Mouse (Mus musculus) myocyte (in vitro differentiated cells): ENCODE measurements around the gene Kazn. TPM values are rescaled to one million over a fixed set of nuclear protein-coding genes. Genes with fewer than 3 reads are reported as not detected.

Source experiments
- H3K27me3 ChIP-seq: one replicate; pipeline ENCODE4 v1.6.1; 2011; ENCODE audit not compliant: control insufficient read depth, insufficient read depth, insufficient read length
- H3K36me3 ChIP-seq: one replicate; pipeline ENCODE4 v1.6.1; 2011; ENCODE audit not compliant: control insufficient read depth, insufficient read depth
- H3K4me2 ChIP-seq: one replicate; pipeline ENCODE4 v1.6.1; 2011; ENCODE audit warnings: low read depth, control low read depth
- H3K4me3 ChIP-seq: one replicate; pipeline ENCODE4 v1.5.1; 2011; ENCODE audit warnings: mild to moderate bottlenecking, control low read depth, moderate library complexity
- H3K79me2 ChIP-seq: one replicate; pipeline ENCODE4 v1.6.1; 2011; ENCODE audit not compliant: control insufficient read depth, insufficient read depth
- H3ac ChIP-seq: one replicate; pipeline ENCODE4 v1.6.1; 2011; ENCODE audit not compliant: control insufficient read depth, insufficient read length
- CEBPB ChIP-seq: IDR thresholded peaks from 2 replicates; pipeline ENCODE4 v1.6.1; 2011; ENCODE audit warnings: mild to moderate bottlenecking, moderate library complexity; ENCODE audit not compliant: poor library complexity, insufficient read depth, severe bottlenecking
- E2F4 ChIP-seq: IDR thresholded peaks from one replicate; pipeline ENCODE4 v1.6.1; 2011; ENCODE audit warnings: mild to moderate bottlenecking, control low read depth, moderate library complexity; ENCODE audit not compliant: insufficient read depth
- MAX ChIP-seq: IDR thresholded peaks from one replicate; pipeline ENCODE4 v1.6.1; 2011; ENCODE audit warnings: low read depth, mild to moderate bottlenecking, control low read depth
- MYOD1 ChIP-seq, 3 experiments: IDR thresholded peaks; one replicate each; pipeline ENCODE4 v1.6.1; 2011; ENCODE audit warnings: control low read depth in 2 of 3, low read depth in 2 of 3, mild to moderate bottlenecking in 2 of 3, moderate library complexity in 1 of 3; ENCODE audit not compliant: insufficient read length in 2 of 3, control insufficient read depth in 1 of 3
- MYOG ChIP-seq, 3 experiments: IDR thresholded peaks; one replicate each; pipeline ENCODE4 v1.6.1; 2011; ENCODE audit warnings: control low read depth in 2 of 3, low read depth in 2 of 3, mild to moderate bottlenecking in 2 of 3; ENCODE audit not compliant: insufficient read length in 2 of 3, control insufficient read depth in 1 of 3, insufficient read depth in 1 of 3
- POLR2A ChIP-seq: IDR thresholded peaks from one replicate; pipeline ENCODE4 v1.6.1; 2011; ENCODE audit warnings: low read depth, mild to moderate bottlenecking, control low read depth, moderate library complexity; ENCODE audit not compliant: insufficient read length
- POLR2AphosphoS2 ChIP-seq: IDR thresholded peaks from one replicate; pipeline ENCODE4 v1.6.1; 2011; ENCODE audit warnings: low read depth, control low read depth; ENCODE audit not compliant: insufficient read length
- REST ChIP-seq: IDR thresholded peaks from one replicate; pipeline ENCODE4 v1.6.1; 2011; ENCODE audit warnings: mild to moderate bottlenecking, control low read depth, moderate library complexity; ENCODE audit not compliant: insufficient read depth, insufficient read length
- SRF ChIP-seq: IDR thresholded peaks from one replicate; pipeline ENCODE4 v1.6.1; 2011; ENCODE audit warnings: low read depth; ENCODE audit not compliant: control insufficient read depth, insufficient read length
- TCF12 ChIP-seq: IDR thresholded peaks from one replicate; pipeline ENCODE4 v1.6.1; 2011; ENCODE audit warnings: mild to moderate bottlenecking, control low read depth; ENCODE audit not compliant: poor library complexity, insufficient read depth, severe bottlenecking
- TCF3 ChIP-seq: IDR thresholded peaks from one replicate; pipeline ENCODE4 v1.6.1; 2011; ENCODE audit warnings: low read depth, control low read depth; ENCODE audit not compliant: insufficient read length
- USF1 ChIP-seq: IDR thresholded peaks from one replicate; pipeline ENCODE4 v1.6.1; 2011; ENCODE audit warnings: low read depth, mild to moderate bottlenecking, control low read depth, moderate library complexity
- polyA plus RNA-seq: library from polyadenylated mRNA; unstranded; fragments of >200 nt; fragmentation: generic; extraction: Trizol; gene quantifications from one replicate; pipeline ENCODE4 v1.2.1, GENCODE M21; 2012; ENCODE audit warnings: missing spikeins

Gene Kazn
- not detected for polyA plus RNA-seq

DNA sequence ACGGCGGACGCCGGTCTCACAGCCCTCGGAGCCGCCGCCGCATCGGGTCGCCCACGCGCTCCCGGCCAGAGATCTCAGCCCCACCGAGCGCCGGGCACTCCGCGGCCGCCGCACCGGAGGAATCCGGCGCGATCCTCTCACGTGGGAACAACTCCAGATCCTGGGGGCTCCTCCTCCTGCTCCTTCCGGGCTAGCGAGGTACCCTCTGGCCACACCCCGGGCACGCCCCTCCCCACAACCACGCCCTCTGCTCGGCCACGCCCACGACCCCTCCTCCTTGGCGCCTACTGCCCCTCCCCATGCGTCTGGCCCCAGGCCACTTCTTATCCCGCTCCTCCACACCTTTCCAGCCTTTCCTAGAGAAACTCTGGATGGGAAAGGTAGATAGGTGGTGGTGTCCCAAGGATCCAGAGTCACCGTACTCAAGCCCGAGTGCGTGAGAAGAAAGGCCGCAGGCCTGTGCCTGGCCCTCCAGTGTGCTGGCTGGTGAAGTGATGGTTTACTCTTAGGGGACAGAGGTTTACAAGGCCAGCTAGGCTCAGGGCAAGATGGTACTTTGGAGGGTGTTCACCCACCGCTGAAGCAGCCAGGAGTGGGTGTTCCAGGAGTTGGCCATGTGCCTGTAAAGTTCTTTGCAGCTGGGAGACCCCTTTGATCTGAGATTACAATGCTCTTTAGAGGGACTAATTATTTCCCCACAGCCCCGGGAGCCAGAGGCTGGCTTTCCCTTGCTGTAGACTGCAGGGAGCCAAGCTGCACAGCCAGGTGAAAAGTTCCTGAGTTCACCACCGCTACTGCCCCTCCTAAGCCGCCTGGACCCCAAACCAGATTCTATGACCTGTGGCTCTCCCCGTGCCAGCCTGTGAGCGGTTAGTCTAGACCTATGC is at the start of gene Kazn:
Gene Kazn, minus strand, starts transcription at position 162 of the 887 bp plus-strand sequence.
- Histone ChIP-seq H3K79me2 (no peaks in the 10 kb centered on the region), H3K4me2 (no peak within 1 kb of the TSS), H3K27me3 (no peaks in the 10 kb centered on the region), H3K4me3 (no peak within 1 kb of the TSS), H3ac (no peak within 1 kb of the TSS), H3K36me3 (no peaks in the 10 kb centered on the region)
- TF ChIP-seq MAX: no peak

DNA sequence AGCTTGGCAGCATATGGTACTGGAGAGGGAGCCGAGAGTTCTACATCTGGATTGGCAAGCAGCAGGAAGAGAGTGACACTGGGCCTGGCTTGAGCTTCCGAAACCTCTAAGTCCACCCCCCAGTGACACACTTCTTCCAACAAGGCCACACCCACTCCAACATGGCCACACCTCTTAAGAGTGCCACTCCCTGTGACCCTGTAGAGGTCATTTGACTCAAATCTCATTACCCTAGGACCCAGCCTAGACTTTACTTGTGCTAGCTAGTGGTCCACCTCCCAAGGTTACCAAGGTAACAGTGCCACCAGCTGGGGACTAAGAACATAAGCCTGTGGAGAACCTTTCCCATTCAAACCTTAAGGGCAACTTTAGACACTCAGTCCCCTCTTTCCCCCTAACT is 46.3 kb upstream of the Kazn start:
- no peaks in the 10 kb centered on the region for H3K36me3 ChIP-seq

DNA sequence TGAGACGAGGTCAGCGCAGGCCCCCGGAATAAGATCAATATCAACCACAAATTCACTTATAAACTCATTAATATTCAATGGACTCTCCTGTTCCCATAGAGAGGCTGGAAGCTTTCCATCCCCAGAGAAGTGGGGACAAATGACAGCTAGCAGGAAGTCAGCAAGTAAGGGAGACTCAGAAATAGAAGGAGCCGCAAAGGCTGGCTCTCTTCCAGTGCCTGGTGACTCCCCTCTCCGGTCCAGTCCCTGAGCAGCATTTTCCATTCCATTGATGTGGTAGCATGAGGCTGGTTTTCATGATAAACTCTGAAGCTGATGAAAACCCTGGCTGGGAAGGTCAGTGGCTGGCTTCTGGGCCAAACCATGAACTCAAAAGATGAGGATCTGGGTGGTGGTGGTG is 44.7 kb upstream of the Kazn start:
- TF ChIP-seq REST: no peak
- no peak for TF ChIP-seq TCF3
- TF ChIP-seq POLR2AphosphoS2: no peak
- TF ChIP-seq SRF: no peak
- no peak for TF ChIP-seq E2F4
- TF ChIP-seq TCF12: no peak
- TF ChIP-seq CEBPB: no peak
- no peak for TF ChIP-seq USF1
- no peak for TF ChIP-seq POLR2A
- no peak for TF ChIP-seq MAX
- no peak for TF ChIP-seq MYOD1 (IDR thresholded peaks at IDR 0.05; ENCODE audit: control insufficient read depth in 1 of 3, insufficient read length in 2 of 3, low read depth in 2 of 3)
- H3K36me3 ChIP-seq: no peaks in the 10 kb centered on the region
- no peak overlapping the region for H3ac ChIP-seq
- no peak overlapping the region for H3K4me2 ChIP-seq
- no peaks in the 10 kb centered on the region for H3K79me2 ChIP-seq
- H3K4me3 ChIP-seq: no peak overlapping the region
- no peaks in the 10 kb centered on the region for H3K27me3 ChIP-seq

More for the DNA sequence above, 46.3 kb upstream of the Kazn start:
- no peaks in the 10 kb centered on the region for H3K79me2 ChIP-seq
- no peak overlapping the region for H3K4me3 ChIP-seq
- no peaks in the 10 kb centered on the region for H3K27me3 ChIP-seq
- H3ac ChIP-seq: no peak overlapping the region
- no peak overlapping the region for H3K4me2 ChIP-seq
- TF ChIP-seq SRF (no peak), E2F4 (no peak), POLR2AphosphoS2 (no peak), TCF12 (no peak), REST (no peak), USF1 (no peak), TCF3 (no peak), MAX (no peak), CEBPB (no peak), MYOG (IDR thresholded peaks at IDR 0.05; ENCODE audit: control insufficient read depth in 1 of 3, insufficient read depth in 1 of 3, insufficient read length in 2 of 3, low read depth in 2 of 3) (no peak), POLR2A (no peak), MYOD1 (IDR thresholded peaks at IDR 0.05; ENCODE audit: control insufficient read depth in 1 of 3, insufficient read length in 2 of 3, low read depth in 2 of 3) (no peak)

DNA sequence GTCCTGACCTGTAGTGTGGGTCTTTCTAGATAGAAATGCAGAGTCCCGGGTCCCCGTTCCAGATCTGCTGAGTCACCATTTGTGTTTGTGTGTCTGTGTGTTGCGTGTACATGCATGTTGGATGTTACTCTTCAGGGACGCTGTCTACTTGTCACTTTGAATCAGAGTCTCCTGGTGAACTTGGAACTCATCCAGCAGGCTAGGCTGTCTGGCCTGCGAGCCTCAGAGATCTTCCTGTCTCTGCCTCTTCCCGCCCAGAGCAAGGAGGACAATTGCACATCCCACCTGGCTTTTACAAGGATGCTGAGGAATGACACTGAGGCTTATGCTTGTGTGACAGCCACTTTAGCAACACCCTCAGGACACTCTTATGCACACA is 39.0 kb upstream of the Kazn start:
- H3K27me3 ChIP-seq: no peaks in the 10 kb centered on the region
- H3K4me3 ChIP-seq: no peak overlapping the region
- no peak for TF ChIP-seq REST
- no peak for TF ChIP-seq CEBPB
- TF ChIP-seq TCF3: no peak
- TF ChIP-seq MYOD1 (IDR thresholded peaks at IDR 0.05; ENCODE audit: control insufficient read depth in 1 of 3, insufficient read length in 2 of 3, low read depth in 2 of 3): no peak
- H3K79me2 ChIP-seq: no peaks in the 10 kb centered on the region
- H3ac ChIP-seq: no peak overlapping the region
- H3K36me3 ChIP-seq: no peaks in the 10 kb centered on the region
- no peak overlapping the region for H3K4me2 ChIP-seq

DNA sequence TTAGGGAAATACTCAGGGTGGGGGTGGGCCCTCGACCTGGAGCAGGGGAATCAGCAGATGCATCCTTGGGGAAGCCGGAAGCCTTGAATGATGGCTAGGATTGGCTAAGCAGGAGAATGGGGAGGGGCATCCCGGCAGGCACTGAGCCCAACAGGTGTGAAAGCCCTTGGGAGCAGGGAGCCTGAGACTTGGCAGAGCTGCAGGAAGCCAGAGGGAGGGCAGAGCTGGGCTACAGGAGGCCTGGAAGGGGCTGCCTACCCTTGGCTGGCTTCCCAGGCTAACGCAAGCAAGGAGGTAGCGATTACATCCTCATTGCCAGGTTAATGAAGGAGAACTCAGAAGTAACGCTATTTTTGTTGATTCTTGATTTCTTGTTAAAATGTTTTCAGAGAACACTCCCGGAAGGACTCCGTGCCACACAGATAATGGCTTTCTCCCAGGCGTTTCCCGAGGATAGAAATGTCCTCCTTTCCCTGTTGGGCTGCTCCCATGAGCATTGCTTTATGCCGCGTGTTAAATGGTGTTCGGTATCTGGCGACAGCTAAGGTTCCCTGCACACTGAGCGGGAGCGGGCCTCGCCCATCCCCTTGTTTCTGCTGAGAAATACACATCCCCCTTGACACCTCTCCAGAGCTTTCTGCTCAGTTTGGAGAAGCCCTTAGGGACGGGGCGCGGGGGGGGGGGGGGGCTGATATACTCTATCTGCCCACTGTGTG is 38.4 kb upstream of the Kazn start:
- Histone ChIP-seq H3K4me2 (no peak overlapping the region), H3K4me3 (no peak overlapping the region), H3K36me3 (no peaks in the 10 kb centered on the region), H3ac (no peak overlapping the region), H3K79me2 (no peaks in the 10 kb centered on the region), H3K27me3 (no peaks in the 10 kb centered on the region)
- TF ChIP-seq SRF (no peak), POLR2A (no peak), USF1 (no peak), TCF12 (no peak), E2F4 (no peak), MYOD1 (IDR thresholded peaks at IDR 0.05; ENCODE audit: control insufficient read depth in 1 of 3, insufficient read length in 2 of 3, low read depth in 2 of 3) (no peak), MAX (no peak), POLR2AphosphoS2 (no peak), TCF3 (no peak), REST (no peak), MYOG (IDR thresholded peaks at IDR 0.05; ENCODE audit: control insufficient read depth in 1 of 3, insufficient read depth in 1 of 3, insufficient read length in 2 of 3, low read depth in 2 of 3) (no peak), CEBPB (no peak)
